Mouse (Mus musculus) gastrocnemius, postnatal 4 days (tissue): ENCODE results near the gene Snf8. TPM values are rescaled to one million over a fixed set of nuclear protein-coding genes. Genes with fewer than 3 reads are reported as not detected.

Experiments used
- DNase-seq, 2 experiments: peaks; one replicate each; pipeline ENCODE4 v3.0.0; 2021 to 2022; ENCODE audit warnings: low spot score in 2 of 2, mixed read lengths in 2 of 2
- total RNA-seq, 2 experiments: library from RNA; stranded (reverse); gene quantifications; 2 replicates each; pipeline ENCODE4 v1.2.3; 2021

Snf8 gene
- total RNA-seq, 2 experiments from 2014 or later, result 38.6 to 41.5 TPM

- no peak for DNase-seq
These were observed 16.7 kb upstream of the Snf8 start for GRCm38 (mm10) chr11:96017941-96018351.

GRCm38 (mm10) chr11:96020622-96021021 lies 14.1 kb upstream of the Snf8 start:
- no peak for DNase-seq

GRCm38 (mm10) chr11:96028130-96028529 lies 6.6 kb upstream of the Snf8 start:
- DNase-seq, result no peak

- DNase-seq, result no peak
These were observed 4.1 kb upstream of the Snf8 start for GRCm38 (mm10) chr11:96030571-96030970.

- DNase-seq, result no peak
These were observed 3.0 kb upstream of the Snf8 start for GRCm38 (mm10) chr11:96031701-96032100.

- DNase-seq, result no peak
These were observed 1.4 kb upstream of the Snf8 start for GRCm38 (mm10) chr11:96033264-96033663.

GRCm38 (mm10) chr11:96034116-96034515 lies 569 bp upstream of the Snf8 start:
- no peak for DNase-seq

- DNase-seq, result peak in 1 of 2 experiments; percentile 12
These were observed 448 bp downstream of the Snf8 start for GRCm38 (mm10) chr11:96035133-96035532.

GRCm38 (mm10) chr11:96037499-96037898 lies 2.8 kb downstream of the Snf8 start:
- DNase-seq, result no peak

- DNase-seq, result no peak
These were observed 3.9 kb downstream of the Snf8 start for GRCm38 (mm10) chr11:96038560-96038959.

GRCm38 (mm10) chr11:96044803-96045567 lies 10.3 kb downstream of the Snf8 start:
- DNase-seq, result no peak

- no peak for DNase-seq
These were observed 11.3 kb downstream of the Snf8 start for GRCm38 (mm10) chr11:96046028-96046427.

- no peak for DNase-seq
These were observed 12.1 kb downstream of the Snf8 start for GRCm38 (mm10) chr11:96046793-96047192.

- no peak for DNase-seq
These were observed 13.0 kb downstream of the Snf8 start for GRCm38 (mm10) chr11:96047469-96048373.

- DNase-seq, result no peak
These were observed 15.3 kb downstream of the Snf8 start for GRCm38 (mm10) chr11:96049939-96050338.

GRCm38 (mm10) chr11:96050854-96051253 lies 16.2 kb downstream of the Snf8 start:
- no peak for DNase-seq

- DNase-seq, result no peak
These were observed 23.6 kb downstream of the Snf8 start for GRCm38 (mm10) chr11:96058309-96058708.

- no peak for DNase-seq
These were observed 30.0 kb downstream of the Snf8 start for GRCm38 (mm10) chr11:96064521-96065214.

- peak; percentile 97 to 99 for DNase-seq
These were observed 30.7 kb downstream of the Snf8 start, which contains the start of gene Ube2z for GRCm38 (mm10) chr11:96065215-96065911. Gene Ube2z, minus strand, starts transcription at chr11:96065388.

- no peak for DNase-seq
These were observed 33.5 kb downstream of the Snf8 start for GRCm38 (mm10) chr11:96068231-96068630.

- DNase-seq, result no peak
These were observed 35.7 kb downstream of the Snf8 start for GRCm38 (mm10) chr11:96070353-96070752.
